Mouse (Mus musculus): ENCODE data around the gene Crtc1. TPM values are rescaled to one million over a fixed set of nuclear protein-coding genes. Genes with fewer than 3 reads are reported as not detected.

The Crtc1 gene
- polyA plus RNA-seq, 1 experiment from 2014 or later = 13.6 TPM

- 0 out of 2 replicates have a peak overlapping the region, but pooled peaks have one; percentile 24 for H3K4me3 ChIP-seq (ENCODE audit: low read depth, low read length)
- ATAC-seq (ENCODE audit: low FRiP score) = no peak
- H3K27me3 ChIP-seq (ENCODE audit: control insufficient read depth, insufficient read depth, low read length) = peaks cover 77% of the 10 kb centered on the region
- no peaks in the 10 kb centered on the region for H3K9me3 ChIP-seq (ENCODE audit: control insufficient read depth, low read length)
- H3K4me1 ChIP-seq (replicated peaks; ENCODE audit: control insufficient read depth, insufficient read depth, low read length) = peaks cover 12% of the 10 kb centered on the region
- no peak overlapping the region for H3K9ac ChIP-seq (ENCODE audit: low read depth, low read length)
- peak; percentile 39 for DNase-seq (ENCODE audit: low spot score)
- WGBS = 8% methylated on average over 35 of the region's 35 CpGs
- no peak overlapping the region for H3K4me2 ChIP-seq (replicated peaks; ENCODE audit: low read depth, low read length)
- no peak overlapping the region for H3K27ac ChIP-seq (ENCODE audit: low read depth, low read length)
- H3K36me3 ChIP-seq (ENCODE audit: control insufficient read depth, insufficient read depth, low read length) = no peaks in the 10 kb centered on the region
Measured at GRCm38 (mm10) chr8:70375212-70375859, 64.0 kb downstream of the Crtc1 start.

GRCm38 (mm10) chr8:70374318-70374927 lies 65.0 kb downstream of the Crtc1 start:
- H3K27me3 ChIP-seq (ENCODE audit: control insufficient read depth, insufficient read depth, low read length) = peaks cover 77% of the 10 kb centered on the region
- H3K27ac ChIP-seq (ENCODE audit: low read depth, low read length) = no peak overlapping the region
- peak overlapping the region; percentile 33 for H3K4me2 ChIP-seq (replicated peaks; ENCODE audit: low read depth, low read length)
- ATAC-seq (ENCODE audit: low FRiP score) (peak; percentile 76), DNase-seq (ENCODE audit: low spot score) (peak; percentile 68)
- no peaks in the 10 kb centered on the region for H3K9me3 ChIP-seq (ENCODE audit: control insufficient read depth, low read length)
- WGBS = under 1% methylated on average over 40 of the region's 53 CpGs
- 0 out of 2 replicates have a peak overlapping the region, but pooled peaks have one; percentile 7 for H3K9ac ChIP-seq (ENCODE audit: low read depth, low read length)
- no peaks in the 10 kb centered on the region for H3K36me3 ChIP-seq (ENCODE audit: control insufficient read depth, insufficient read depth, low read length)
- H3K4me3 ChIP-seq (ENCODE audit: low read depth, low read length) = peak overlapping the region; percentile 24
- peaks cover 12% of the 10 kb centered on the region for H3K4me1 ChIP-seq (replicated peaks; ENCODE audit: control insufficient read depth, insufficient read depth, low read length)

GRCm38 (mm10) chr8:70373397-70374317 lies 65.7 kb downstream of the Crtc1 start, which contains the start of gene Comp:
TSS of gene Comp (plus strand) at chr8:70373558.
- DNase-seq (ENCODE audit: low spot score) = peak; percentile 40

GRCm38 (mm10) chr8:70371951-70372350 lies 67.4 kb downstream of the Crtc1 start:
- H3K9me3 ChIP-seq (ENCODE audit: control insufficient read depth, low read length) = no peaks in the 10 kb centered on the region
- ATAC-seq (ENCODE audit: low FRiP score) = no peak
- no peak overlapping the region for H3K27ac ChIP-seq (ENCODE audit: low read depth, low read length)
- H3K4me3 ChIP-seq (ENCODE audit: low read depth, low read length) = no peak overlapping the region
- H3K9ac ChIP-seq (ENCODE audit: low read depth, low read length) = no peak overlapping the region
- peaks cover 12% of the 10 kb centered on the region for H3K4me1 ChIP-seq (replicated peaks; ENCODE audit: control insufficient read depth, insufficient read depth, low read length)
- H3K36me3 ChIP-seq (ENCODE audit: control insufficient read depth, insufficient read depth, low read length) = no peaks in the 10 kb centered on the region
- peaks cover 57% of the 10 kb centered on the region for H3K27me3 ChIP-seq (ENCODE audit: control insufficient read depth, insufficient read depth, low read length)
- WGBS = 31% methylated on average over 6 of the region's 6 CpGs
- H3K4me2 ChIP-seq (replicated peaks; ENCODE audit: low read depth, low read length) = no peak overlapping the region
- no peak for DNase-seq (ENCODE audit: low spot score)

More at GRCm38 (mm10) chr8:70373397-70374317, 65.7 kb downstream of the Crtc1 start, which contains the start of gene Comp:
- H3K9ac ChIP-seq (ENCODE audit: low read depth, low read length) = peak within 1 kb of the TSS; percentile 28; the same call in 1 of the 2 replicates
- WGBS = 2% methylated on average over 47 of the region's 47 CpGs
- peaks cover 12% of the 10 kb centered on the region for H3K4me1 ChIP-seq (replicated peaks; ENCODE audit: control insufficient read depth, insufficient read depth, low read length)
- peaks cover 72% of the 10 kb centered on the region for H3K27me3 ChIP-seq (ENCODE audit: control insufficient read depth, insufficient read depth, low read length)
- H3K27ac ChIP-seq (ENCODE audit: low read depth, low read length) = no peak within 1 kb of the TSS
- peak within 1 kb of the TSS; percentile 24 for H3K4me3 ChIP-seq (ENCODE audit: low read depth, low read length)
- H3K36me3 ChIP-seq (ENCODE audit: control insufficient read depth, insufficient read depth, low read length) = no peaks in the 10 kb centered on the region
- peak within 1 kb of the TSS; percentile 33 for H3K4me2 ChIP-seq (replicated peaks; ENCODE audit: low read depth, low read length)
- no peaks in the 10 kb centered on the region for H3K9me3 ChIP-seq (ENCODE audit: control insufficient read depth, low read length)
- ATAC-seq (ENCODE audit: low FRiP score) = no peak

- DNase-seq (ENCODE audit: low spot score) = no peak
- Histone ChIP-seq H3K27me3 (ENCODE audit: control insufficient read depth, insufficient read depth, low read length) (peaks cover 42% of the 10 kb centered on the region), H3K36me3 (ENCODE audit: control insufficient read depth, insufficient read depth, low read length) (no peaks in the 10 kb centered on the region), H3K9me3 (ENCODE audit: control insufficient read depth, low read length) (no peaks in the 10 kb centered on the region), H3K27ac (ENCODE audit: low read depth, low read length) (no peak overlapping the region), H3K4me3 (ENCODE audit: low read depth, low read length) (no peak overlapping the region), H3K4me1 (replicated peaks; ENCODE audit: control insufficient read depth, insufficient read depth, low read length) (peaks cover 12% of the 10 kb centered on the region), H3K4me2 (replicated peaks; ENCODE audit: low read depth, low read length) (no peak overlapping the region), H3K9ac (ENCODE audit: low read depth, low read length) (no peak overlapping the region)
- ATAC-seq (ENCODE audit: low FRiP score) = no peak
- WGBS = 77% methylated on average over 7 of the region's 7 CpGs
Measured at GRCm38 (mm10) chr8:70370476-70370875, 68.9 kb downstream of the Crtc1 start.

- 74% methylated on average over 5 of the region's 5 CpGs for WGBS
- no peak overlapping the region for H3K27ac ChIP-seq (ENCODE audit: low read depth, low read length)
- H3K9ac ChIP-seq (ENCODE audit: low read depth, low read length) = no peak overlapping the region
- H3K4me3 ChIP-seq (ENCODE audit: low read depth, low read length) = no peak overlapping the region
- no peak overlapping the region for H3K4me2 ChIP-seq (replicated peaks; ENCODE audit: low read depth, low read length)
- DNase-seq (ENCODE audit: low spot score) (no peak), ATAC-seq (ENCODE audit: low FRiP score) (no peak)
- peaks cover 3% of the 10 kb centered on the region for H3K27me3 ChIP-seq (ENCODE audit: control insufficient read depth, insufficient read depth, low read length)
- no peaks in the 10 kb centered on the region for H3K36me3 ChIP-seq (ENCODE audit: control insufficient read depth, insufficient read depth, low read length)
- H3K9me3 ChIP-seq (ENCODE audit: control insufficient read depth, low read length) = no peaks in the 10 kb centered on the region
- H3K4me1 ChIP-seq (replicated peaks; ENCODE audit: control insufficient read depth, insufficient read depth, low read length) = no peaks in the 10 kb centered on the region
Measured at GRCm38 (mm10) chr8:70366588-70366987, 72.8 kb downstream of the Crtc1 start.

GRCm38 (mm10) chr8:70364066-70364465 lies 75.3 kb downstream of the Crtc1 start:
- Histone ChIP-seq H3K4me1 (replicated peaks; ENCODE audit: control insufficient read depth, insufficient read depth, low read length) (no peaks in the 10 kb centered on the region), H3K4me3 (ENCODE audit: low read depth, low read length) (no peak overlapping the region), H3K9me3 (ENCODE audit: control insufficient read depth, low read length) (no peaks in the 10 kb centered on the region), H3K27me3 (ENCODE audit: control insufficient read depth, insufficient read depth, low read length) (no peaks in the 10 kb centered on the region), H3K36me3 (ENCODE audit: control insufficient read depth, insufficient read depth, low read length) (no peaks in the 10 kb centered on the region), H3K27ac (ENCODE audit: low read depth, low read length) (no peak overlapping the region), H3K4me2 (replicated peaks; ENCODE audit: low read depth, low read length) (no peak overlapping the region), H3K9ac (ENCODE audit: low read depth, low read length) (no peak overlapping the region)
- ATAC-seq (ENCODE audit: low FRiP score) = no peak
- no peak for DNase-seq (ENCODE audit: low spot score)
- WGBS = 27% methylated on average over 5 of the region's 5 CpGs

- Histone ChIP-seq H3K9ac (ENCODE audit: low read depth, low read length) (no peak overlapping the region), H3K4me3 (ENCODE audit: low read depth, low read length) (no peak overlapping the region), H3K4me1 (replicated peaks; ENCODE audit: control insufficient read depth, insufficient read depth, low read length) (no peaks in the 10 kb centered on the region), H3K27me3 (ENCODE audit: control insufficient read depth, insufficient read depth, low read length) (no peaks in the 10 kb centered on the region), H3K4me2 (replicated peaks; ENCODE audit: low read depth, low read length) (no peak overlapping the region), H3K9me3 (ENCODE audit: control insufficient read depth, low read length) (no peaks in the 10 kb centered on the region), H3K36me3 (ENCODE audit: control insufficient read depth, insufficient read depth, low read length) (no peaks in the 10 kb centered on the region), H3K27ac (ENCODE audit: low read depth, low read length) (no peak overlapping the region)
- 74% methylated on average over 10 of the region's 10 CpGs for WGBS
- no peak for DNase-seq (ENCODE audit: low spot score)
- ATAC-seq (ENCODE audit: low FRiP score) = no peak
Measured at GRCm38 (mm10) chr8:70361484-70362032, 77.8 kb downstream of the Crtc1 start.
